Mouse (Mus musculus): ENCODE results near the gene Gprc5c. TPM values are rescaled to one million over a fixed set of nuclear protein-coding genes. Genes with fewer than 3 reads are reported as not detected.

Gprc5c gene
- total RNA-seq (2021) (1 to 10 TPM; 6.3 to 7.9 TPM), polyA plus RNA-seq (2012; rRNA removed) (11.6 and 11.9 TPM in 2 replicates)
- long read RNA-seq, partial matches to known transcripts = 2 of 3 reads
- long read RNA-seq, other reads (novel, unspliced or antisense) = 1 of 3 reads

DNA sequence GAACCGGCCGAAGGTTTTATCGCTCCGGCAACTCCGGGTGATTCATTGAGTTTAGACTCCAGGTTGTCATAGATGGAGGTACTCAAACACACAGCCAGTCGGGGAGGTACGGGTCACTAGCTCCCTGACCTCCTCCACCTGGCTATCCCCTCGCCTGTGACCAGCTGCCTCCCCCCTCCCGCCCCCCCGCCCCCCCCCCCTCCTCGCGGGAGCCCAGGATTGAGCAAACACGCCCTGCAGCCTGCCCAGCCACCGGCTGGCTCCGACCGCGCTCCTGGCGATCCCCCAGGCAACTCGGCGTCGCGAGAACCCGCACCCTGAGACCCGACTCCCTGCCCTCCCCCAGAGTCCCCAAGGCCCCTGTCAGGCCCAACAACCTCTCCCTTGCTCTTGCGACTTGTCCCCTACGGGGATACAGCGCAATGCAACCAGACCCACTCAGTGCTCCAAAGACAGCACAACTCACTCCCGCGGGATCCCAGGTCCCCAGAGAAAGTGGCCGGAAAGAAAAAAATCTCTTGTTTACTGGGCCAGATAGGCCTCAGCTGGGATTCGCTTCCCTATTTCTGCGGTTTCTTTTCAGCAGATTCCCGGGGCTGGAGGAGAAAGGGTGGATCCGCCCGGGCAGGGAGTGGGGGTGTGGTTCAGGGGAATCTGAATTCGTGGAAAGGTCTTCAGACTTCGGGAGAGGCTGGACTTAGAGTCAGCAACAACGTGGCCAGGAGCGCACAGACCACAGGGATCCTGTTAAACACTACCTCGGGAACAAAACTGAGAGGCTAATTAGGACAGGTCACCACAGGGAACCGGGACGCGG lies at the start of gene Gprc5c:
TSS of gene Gprc5c (plus strand) at position 701 of the 817 bp plus-strand sequence.
- intact Hi-C loops (cut with DNase I) = no loop called here
- H3K4me3 ChIP-seq = peak within 1 kb of the TSS; percentile 58
- no peaks in the 10 kb centered on the region for H3K36me3 ChIP-seq (ENCODE audit: control insufficient read depth, insufficient read depth, low read length)
- TF ChIP-seq CTCF (IDR thresholded peaks at IDR 0.05) = no peak
- no peak for TF ChIP-seq POLR2A (IDR thresholded peaks at IDR 0.05; ENCODE audit: insufficient read depth, low read depth, low read length)
- TF ChIP-seq EP300 (IDR thresholded peaks at IDR 0.05; ENCODE audit: insufficient read depth, low read depth, low read length) = no peak
- H3K27me3 ChIP-seq (ENCODE audit: control insufficient read depth, insufficient read depth, low read length) = no peaks in the 10 kb centered on the region
- no peaks in the 10 kb centered on the region; the same call in 1 of the 2 replicates for H3K4me1 ChIP-seq (ENCODE audit: control insufficient read depth, insufficient read depth, low read length)
- H3K9ac ChIP-seq (ENCODE audit: low read depth, low read length) = peak within 1 kb of the TSS; percentile 41
- 5% methylated on average over 32 of the region's 43 CpGs for WGBS
- DNase-seq = peak; percentile 66 to 72
- peak within 1 kb of the TSS; percentile 76 for H3K27ac ChIP-seq
- H3K79me2 ChIP-seq (replicated peaks; ENCODE audit: control insufficient read depth, insufficient read depth, low read length) = no peaks in the 10 kb centered on the region

- no peak for DNase-seq
- Histone ChIP-seq H3K4me3 (no peak overlapping the region), H3K79me2 (replicated peaks; ENCODE audit: control insufficient read depth, insufficient read depth, low read length) (no peaks in the 10 kb centered on the region), H3K27ac (no peak overlapping the region), H3K4me1 (ENCODE audit: control insufficient read depth, insufficient read depth, low read length) (no peaks in the 10 kb centered on the region), H3K27me3 (ENCODE audit: control insufficient read depth, insufficient read depth, low read length) (no peaks in the 10 kb centered on the region), H3K9ac (ENCODE audit: low read depth, low read length) (no peak overlapping the region), H3K36me3 (ENCODE audit: control insufficient read depth, insufficient read depth, low read length) (no peaks in the 10 kb centered on the region)
- intact Hi-C loops (cut with DNase I) = no loop called here
- TF ChIP-seq EP300 (IDR thresholded peaks at IDR 0.05; ENCODE audit: insufficient read depth, low read depth, low read length) (no peak), CTCF (IDR thresholded peaks at IDR 0.05) (no peak), POLR2A (IDR thresholded peaks at IDR 0.05; ENCODE audit: insufficient read depth, low read depth, low read length) (no peak)
- 100% methylated on average over 1 of the region's 1 CpGs for WGBS
Observed at GRCm38 (mm10) chr11:114801906-114802305, 49.0 kb upstream of the Gprc5c start.

- Histone ChIP-seq H3K27ac (no peak overlapping the region), H3K9ac (ENCODE audit: low read depth, low read length) (no peak overlapping the region), H3K27me3 (ENCODE audit: control insufficient read depth, insufficient read depth, low read length) (no peaks in the 10 kb centered on the region), H3K4me3 (no peak overlapping the region), H3K79me2 (replicated peaks; ENCODE audit: control insufficient read depth, insufficient read depth, low read length) (no peaks in the 10 kb centered on the region), H3K36me3 (ENCODE audit: control insufficient read depth, insufficient read depth, low read length) (no peaks in the 10 kb centered on the region), H3K4me1 (ENCODE audit: control insufficient read depth, insufficient read depth, low read length) (no peaks in the 10 kb centered on the region)
- intact Hi-C loops (cut with DNase I) = no loop called here
- DNase-seq = no peak
- 67% methylated on average over 15 of the region's 15 CpGs for WGBS
- TF ChIP-seq POLR2A (IDR thresholded peaks at IDR 0.05; ENCODE audit: insufficient read depth, low read depth, low read length) (no peak), EP300 (IDR thresholded peaks at IDR 0.05; ENCODE audit: insufficient read depth, low read depth, low read length) (no peak), CTCF (IDR thresholded peaks at IDR 0.05) (no peak)
Observed at GRCm38 (mm10) chr11:114802540-114803267, 48.2 kb upstream of the Gprc5c start.

DNA sequence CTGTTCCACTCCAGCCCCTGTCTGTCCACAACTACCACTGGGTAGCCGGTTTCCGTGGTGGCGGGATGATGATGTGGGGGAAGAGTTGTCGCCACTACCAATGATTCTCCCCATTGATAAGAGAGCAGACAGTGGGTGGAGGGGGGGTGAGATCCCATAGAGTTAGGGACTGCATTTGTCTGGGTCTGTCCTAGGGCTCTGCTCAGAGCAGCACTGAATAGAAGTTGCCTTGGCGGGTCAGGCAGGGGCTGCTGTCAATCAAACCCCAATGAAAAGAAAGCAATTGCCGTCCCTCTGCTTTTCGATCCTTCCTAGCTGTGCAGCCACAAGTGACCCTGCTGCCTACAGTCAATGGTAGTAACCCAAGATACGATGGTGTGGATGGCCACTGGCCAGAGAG lies 47.0 kb upstream of the Gprc5c start:
- no peak overlapping the region for H3K9ac ChIP-seq (ENCODE audit: low read depth, low read length)
- no peak overlapping the region for H3K27ac ChIP-seq
- H3K27me3 ChIP-seq (ENCODE audit: control insufficient read depth, insufficient read depth, low read length) = no peaks in the 10 kb centered on the region
- intact Hi-C loops (cut with DNase I) = no loop called here
- no peak for TF ChIP-seq POLR2A (IDR thresholded peaks at IDR 0.05; ENCODE audit: insufficient read depth, low read depth, low read length)
- TF ChIP-seq CTCF (IDR thresholded peaks at IDR 0.05) = no peak
- WGBS = 61% methylated on average over 8 of the region's 8 CpGs
- no peaks in the 10 kb centered on the region for H3K4me1 ChIP-seq (ENCODE audit: control insufficient read depth, insufficient read depth, low read length)
- no peak for DNase-seq
- H3K79me2 ChIP-seq (replicated peaks; ENCODE audit: control insufficient read depth, insufficient read depth, low read length) = no peaks in the 10 kb centered on the region
- H3K4me3 ChIP-seq = no peak overlapping the region
- no peaks in the 10 kb centered on the region for H3K36me3 ChIP-seq (ENCODE audit: control insufficient read depth, insufficient read depth, low read length)

- no peak overlapping the region for H3K27ac ChIP-seq
- no peak overlapping the region for H3K4me3 ChIP-seq
- no peak overlapping the region for H3K9ac ChIP-seq (ENCODE audit: low read depth, low read length)
- no peaks in the 10 kb centered on the region for H3K79me2 ChIP-seq (replicated peaks; ENCODE audit: control insufficient read depth, insufficient read depth, low read length)
- no peaks in the 10 kb centered on the region for H3K36me3 ChIP-seq (ENCODE audit: control insufficient read depth, insufficient read depth, low read length)
- WGBS = 87% methylated on average over 2 of the region's 2 CpGs
- intact Hi-C loops (cut with DNase I) = no loop called here
- no peaks in the 10 kb centered on the region for H3K27me3 ChIP-seq (ENCODE audit: control insufficient read depth, insufficient read depth, low read length)
- no peaks in the 10 kb centered on the region for H3K4me1 ChIP-seq (ENCODE audit: control insufficient read depth, insufficient read depth, low read length)
- no peak for DNase-seq
- TF ChIP-seq CTCF (IDR thresholded peaks at IDR 0.05) = no peak
- TF ChIP-seq POLR2A (IDR thresholded peaks at IDR 0.05; ENCODE audit: insufficient read depth, low read depth, low read length) = no peak
- no peak for TF ChIP-seq EP300 (IDR thresholded peaks at IDR 0.05; ENCODE audit: insufficient read depth, low read depth, low read length)
Observed at GRCm38 (mm10) chr11:114807025-114807424, 43.9 kb upstream of the Gprc5c start.

All from heart, adult 2 months (tissue).